Mouse (Mus musculus) heart, embryonic 12.5 days (tissue): ENCODE measurements around the gene Ngfr. TPM values are rescaled to one million over a fixed set of nuclear protein-coding genes. Genes with fewer than 3 reads are reported as not detected.

ENCODE experiments used
- ATAC-seq: fragments of 200-750 bp; cut with Nextera tagmentation; 2 replicates; pipeline ENCODE4 v1.8.0; 2017; ENCODE audit warnings: moderate TSS enrichment, moderate library complexity; ENCODE audit not compliant: insufficient number of reproducible peaks, low FRiP score
- H3K27ac ChIP-seq: fragments of 300-500 bp; sonication (generic); 2 replicates; pipeline ENCODE4 v1.5.1; 2016; ENCODE audit warnings: mild to moderate bottlenecking, moderate library complexity; ENCODE audit not compliant: poor library complexity, severe bottlenecking
- H3K27me3 ChIP-seq: fragments of 300-500 bp; sonication (generic); replicated peaks from 2 replicates; pipeline ENCODE4 v1.6.1; 2016; ENCODE audit warnings: mild to moderate bottlenecking, moderate library complexity
- H3K36me3 ChIP-seq: fragments of 300-500 bp; sonication (generic); 2 replicates; pipeline ENCODE4 v1.6.1; 2016; ENCODE audit warnings: mild to moderate bottlenecking, moderate library complexity
- H3K4me1 ChIP-seq: fragments of 300-500 bp; sonication (generic); replicated peaks from 2 replicates; pipeline ENCODE4 v1.6.1; 2016; ENCODE audit warnings: mild to moderate bottlenecking
- H3K4me2 ChIP-seq: fragments of 300-500 bp; sonication (generic); 2 replicates; pipeline ENCODE4 v1.6.1; 2016; ENCODE audit warnings: mild to moderate bottlenecking, moderate library complexity
- H3K4me3 ChIP-seq: fragments of 300-500 bp; sonication (generic); 2 replicates; pipeline ENCODE4 v1.5.1; 2016; ENCODE audit warnings: mild to moderate bottlenecking
- H3K9ac ChIP-seq: fragments of 300-500 bp; sonication (generic); 2 replicates; pipeline ENCODE4 v1.6.1; 2016; ENCODE audit warnings: mild to moderate bottlenecking, moderate library complexity
- H3K9me3 ChIP-seq: fragments of 300-500 bp; sonication (generic); replicated peaks from 2 replicates; pipeline ENCODE4 v1.6.1; 2016; ENCODE audit warnings: mild to moderate bottlenecking, moderate library complexity
- WGBS: fragments of 180-500 bp; shearing (Covaris S2); methylation state at CpG from one replicate; pipeline ENCODE4 v1.1.7; 2016; 5-methylcytosine and 5-hydroxymethylcytosine counted together
- polyA plus RNA-seq: library from polyadenylated mRNA; unstranded; fragments of >200 nt; fragmentation: Nextera tagmentation; extraction: Ambion mirVana; gene quantifications from 2 replicates; pipeline ENCODE4 v1.2.1, GENCODE M21; 2016

The Ngfr gene
- polyA plus RNA-seq, 1 experiment from 2014 or later, result 3.9 TPM

DNA sequence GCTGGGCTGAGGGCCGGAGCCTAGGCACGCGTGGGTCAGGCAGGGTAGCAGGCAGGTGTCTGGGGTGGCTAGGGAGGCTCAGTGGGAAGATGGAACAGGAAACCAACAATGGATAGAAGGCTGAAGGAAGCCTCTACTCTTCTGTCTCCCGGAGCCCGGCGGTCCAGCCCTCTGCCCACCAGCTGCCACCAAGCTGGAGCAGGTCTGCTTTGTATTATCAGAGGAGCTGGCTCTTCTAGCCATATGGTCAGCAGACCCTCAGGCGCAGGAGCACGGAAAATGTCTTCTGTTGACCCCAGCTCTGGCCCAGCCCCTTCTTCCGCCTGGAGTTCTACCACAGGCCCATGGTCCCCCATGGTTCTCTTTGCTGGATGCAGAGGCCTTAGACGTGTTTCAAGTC, 22.2 kb downstream of the Ngfr start:
- Histone ChIP-seq H3K27me3 (peaks cover 6% of the 10 kb centered on the region; the same call in 1 of the 2 replicates), H3K27ac (no peak overlapping the region), H3K4me3 (no peak overlapping the region), H3K9me3 (peaks cover 6% of the 10 kb centered on the region), H3K4me1 (peaks cover 18% of the 10 kb centered on the region), H3K36me3 (no peaks in the 10 kb centered on the region), H3K4me2 (no peak overlapping the region), H3K9ac (no peak overlapping the region)
- 78% methylated on average over 10 of the region's 10 CpGs for WGBS
- no peak for ATAC-seq

GRCm38 (mm10) chr11:95563849-95564248, 23.7 kb downstream of the Ngfr start:
- no peaks in the 10 kb centered on the region for H3K27me3 ChIP-seq
- no peak overlapping the region for H3K4me3 ChIP-seq
- 92% methylated on average over 5 of the region's 5 CpGs for WGBS
- H3K27ac ChIP-seq, result no peak overlapping the region
- H3K9me3 ChIP-seq, result peaks cover 6% of the 10 kb centered on the region
- no peaks in the 10 kb centered on the region for H3K36me3 ChIP-seq
- ATAC-seq, result no peak
- H3K9ac ChIP-seq, result no peak overlapping the region
- H3K4me1 ChIP-seq, result peaks cover 24% of the 10 kb centered on the region
- no peak overlapping the region for H3K4me2 ChIP-seq

DNA sequence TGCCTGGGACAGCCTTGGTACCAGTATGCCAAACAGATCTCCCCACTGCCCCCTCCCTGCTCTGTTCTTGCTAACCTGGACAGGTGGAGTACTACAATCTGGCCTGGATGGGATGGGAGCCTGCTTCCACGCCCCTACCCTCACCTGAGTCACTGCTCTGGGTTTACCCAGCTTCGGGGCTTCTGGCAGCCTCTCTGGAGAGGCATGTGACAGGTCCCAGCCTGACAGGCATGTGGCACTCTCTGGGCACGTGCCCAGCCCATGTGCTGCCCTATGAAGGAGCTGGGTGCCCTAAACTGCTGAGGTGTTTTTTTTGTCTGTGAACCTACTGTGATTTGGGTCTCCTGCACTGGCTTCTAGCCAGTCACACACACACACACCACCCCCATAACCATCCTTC, 26.8 kb downstream of the Ngfr start:
- peaks cover 16% of the 10 kb centered on the region for H3K4me1 ChIP-seq
- no peak overlapping the region for H3K4me3 ChIP-seq
- ATAC-seq, result no peak
- no peak overlapping the region for H3K4me2 ChIP-seq
- H3K27me3 ChIP-seq, result peaks cover 14% of the 10 kb centered on the region; the same call in 1 of the 2 replicates
- no peak overlapping the region for H3K9ac ChIP-seq
- no peak overlapping the region for H3K27ac ChIP-seq
- H3K9me3 ChIP-seq, result peaks cover 6% of the 10 kb centered on the region
- H3K36me3 ChIP-seq, result no peaks in the 10 kb centered on the region
- WGBS, result 63% methylated on average over 3 of the region's 3 CpGs

DNA sequence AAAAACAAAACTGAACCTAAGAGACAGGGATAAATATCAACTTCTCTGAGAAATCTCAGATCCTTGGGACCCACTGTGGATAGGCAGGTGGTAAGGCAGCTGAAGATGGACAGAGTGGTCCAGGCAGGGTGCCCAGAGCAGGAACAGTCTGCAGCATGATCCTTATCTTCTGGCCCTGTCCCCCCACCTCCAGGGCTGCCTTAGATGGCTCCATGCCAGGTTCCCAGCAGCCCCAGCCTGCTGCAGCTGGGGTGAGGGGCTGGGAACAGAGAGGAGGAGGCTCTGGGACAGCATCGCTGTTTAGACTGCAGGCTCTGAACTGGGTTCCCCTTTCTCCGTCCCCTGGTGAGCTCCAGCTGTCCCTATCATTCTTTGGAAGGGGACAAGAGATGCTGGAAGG, 27.8 kb downstream of the Ngfr start:
- Histone ChIP-seq H3K4me1 (peaks cover 16% of the 10 kb centered on the region), H3K36me3 (no peaks in the 10 kb centered on the region)
- no peak for ATAC-seq

DNA sequence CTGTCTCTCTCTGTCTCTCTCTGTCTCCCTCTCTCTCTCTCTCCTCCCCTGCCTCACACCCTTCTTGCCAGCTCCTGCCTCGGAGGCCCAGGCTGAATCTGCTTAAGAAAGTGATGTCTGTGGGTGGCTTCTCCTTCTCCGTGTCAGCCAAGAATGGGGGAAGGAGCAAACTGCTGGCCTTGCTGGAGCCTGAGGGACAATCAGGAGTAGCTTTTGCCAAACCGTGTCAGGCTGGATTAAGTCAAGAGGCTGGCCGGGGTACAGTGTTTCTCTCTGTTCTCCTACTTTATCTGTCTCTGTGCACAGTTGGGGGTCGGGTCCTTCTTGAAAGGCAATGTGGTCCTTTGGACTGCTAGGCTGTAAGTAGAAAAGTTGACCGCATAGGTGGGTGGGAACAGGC, 29.8 kb downstream of the Ngfr start:
- ATAC-seq, result no peak
- H3K4me1 ChIP-seq, result peaks cover 16% of the 10 kb centered on the region

More for the DNA sequence above, 27.8 kb downstream of the Ngfr start:
- Histone ChIP-seq H3K4me3 (no peak overlapping the region), H3K27ac (no peak overlapping the region), H3K27me3 (peaks cover 14% of the 10 kb centered on the region; the same call in 1 of the 2 replicates), H3K9me3 (peaks cover 6% of the 10 kb centered on the region), H3K4me2 (no peak overlapping the region), H3K9ac (no peak overlapping the region)
- 43% methylated on average over 2 of the region's 2 CpGs for WGBS

DNA sequence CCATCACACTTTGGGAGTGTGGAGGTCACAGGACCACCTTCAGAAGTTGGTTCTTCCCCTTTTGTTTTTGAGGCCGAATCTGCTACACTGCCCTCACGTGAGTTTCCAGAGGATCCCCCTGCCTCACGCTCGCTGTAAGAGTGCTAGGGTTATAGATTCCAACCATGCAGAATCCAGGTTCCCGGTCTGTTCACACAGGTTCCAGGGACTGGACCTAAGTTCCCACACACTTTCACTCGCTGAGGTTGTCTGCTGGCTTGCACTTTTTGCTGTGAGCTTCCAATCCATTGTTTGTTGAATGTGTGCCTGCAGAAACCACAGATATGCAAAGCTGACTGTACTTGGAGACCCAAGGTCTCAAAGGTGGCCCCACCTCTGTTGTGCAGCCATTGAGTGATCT, 30.5 kb downstream of the Ngfr start:
- Histone ChIP-seq H3K9me3 (peaks cover 3% of the 10 kb centered on the region; the same call in 1 of the 2 replicates), H3K36me3 (no peaks in the 10 kb centered on the region), H3K9ac (no peak overlapping the region), H3K27me3 (peaks cover 14% of the 10 kb centered on the region; the same call in 1 of the 2 replicates), H3K4me3 (no peak overlapping the region), H3K4me1 (peaks cover 16% of the 10 kb centered on the region), H3K4me2 (no peak overlapping the region), H3K27ac (no peak overlapping the region)
- ATAC-seq, result no peak
- 71% methylated on average over 6 of the region's 6 CpGs for WGBS

More for the DNA sequence above, 29.8 kb downstream of the Ngfr start:
- Histone ChIP-seq H3K9ac (no peak overlapping the region), H3K27me3 (peaks cover 14% of the 10 kb centered on the region; the same call in 1 of the 2 replicates), H3K9me3 (peaks cover under 1% of the 10 kb centered on the region; the same call in 1 of the 2 replicates), H3K4me2 (no peak overlapping the region), H3K4me3 (no peak overlapping the region), H3K36me3 (no peaks in the 10 kb centered on the region), H3K27ac (no peak overlapping the region)
- 29% methylated on average over 6 of the region's 6 CpGs for WGBS

- Histone ChIP-seq H3K4me2 (no peak overlapping the region), H3K4me1 (peaks cover 21% of the 10 kb centered on the region), H3K27me3 (peaks cover 14% of the 10 kb centered on the region; the same call in 1 of the 2 replicates), H3K9me3 (peaks cover 3% of the 10 kb centered on the region; the same call in 1 of the 2 replicates), H3K4me3 (no peak overlapping the region), H3K27ac (no peak overlapping the region), H3K36me3 (no peaks in the 10 kb centered on the region), H3K9ac (no peak overlapping the region)
- ATAC-seq, result no peak
- WGBS, result 55% methylated on average over 8 of the region's 8 CpGs
Measured at GRCm38 (mm10) chr11:95555279-95555678, 32.3 kb downstream of the Ngfr start.

DNA sequence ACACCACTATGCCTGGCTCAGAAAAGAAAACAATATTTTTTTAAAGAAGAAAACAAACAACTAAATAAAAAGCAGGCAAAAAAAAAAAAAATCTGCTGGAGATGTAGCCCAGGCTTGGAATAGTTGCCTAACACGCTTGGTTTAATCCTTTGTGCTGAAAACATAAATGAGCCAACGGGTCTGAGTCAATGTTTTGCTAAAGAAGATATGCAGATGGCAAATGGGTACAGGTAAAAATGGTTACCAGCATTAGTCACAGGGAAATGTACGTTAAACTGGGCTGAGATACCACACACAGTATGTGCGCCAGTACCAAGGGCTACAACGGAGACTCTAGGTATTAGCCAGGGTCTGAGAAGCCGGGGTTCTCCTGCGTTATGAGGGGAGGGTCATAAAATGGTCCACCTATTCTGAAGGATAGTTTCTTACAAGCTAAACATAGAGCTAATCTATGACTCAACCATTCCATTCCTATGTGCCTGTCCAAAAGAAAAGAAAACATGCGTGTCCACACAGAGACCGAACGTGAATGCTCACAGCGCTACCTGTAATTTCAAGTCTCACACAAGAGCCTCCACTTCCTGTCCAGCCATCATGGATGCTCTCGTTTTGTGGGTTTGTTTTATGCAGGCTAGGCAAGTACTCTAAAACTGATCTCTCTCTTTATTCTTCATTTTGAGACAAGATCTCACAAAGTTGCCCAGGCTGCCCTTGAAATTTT, 37.1 kb downstream of the Ngfr start:
- WGBS, result 75% methylated on average over 12 of the region's 12 CpGs
- no peaks in the 10 kb centered on the region for H3K27me3 ChIP-seq
- no peak overlapping the region for H3K4me3 ChIP-seq
- no peaks in the 10 kb centered on the region for H3K36me3 ChIP-seq
- H3K9me3 ChIP-seq, result peaks cover 3% of the 10 kb centered on the region; the same call in 1 of the 2 replicates
- peaks cover 17% of the 10 kb centered on the region for H3K4me1 ChIP-seq
- ATAC-seq, result no peak
- H3K4me2 ChIP-seq, result no peak overlapping the region
- no peak overlapping the region for H3K9ac ChIP-seq
- H3K27ac ChIP-seq, result no peak overlapping the region

- no peak for ATAC-seq
- WGBS, result 69% methylated on average over 10 of the region's 10 CpGs
- H3K9ac ChIP-seq, result no peak overlapping the region
Measured at GRCm38 (mm10) chr11:95546021-95546782, 41.3 kb downstream of the Ngfr start.

DNA sequence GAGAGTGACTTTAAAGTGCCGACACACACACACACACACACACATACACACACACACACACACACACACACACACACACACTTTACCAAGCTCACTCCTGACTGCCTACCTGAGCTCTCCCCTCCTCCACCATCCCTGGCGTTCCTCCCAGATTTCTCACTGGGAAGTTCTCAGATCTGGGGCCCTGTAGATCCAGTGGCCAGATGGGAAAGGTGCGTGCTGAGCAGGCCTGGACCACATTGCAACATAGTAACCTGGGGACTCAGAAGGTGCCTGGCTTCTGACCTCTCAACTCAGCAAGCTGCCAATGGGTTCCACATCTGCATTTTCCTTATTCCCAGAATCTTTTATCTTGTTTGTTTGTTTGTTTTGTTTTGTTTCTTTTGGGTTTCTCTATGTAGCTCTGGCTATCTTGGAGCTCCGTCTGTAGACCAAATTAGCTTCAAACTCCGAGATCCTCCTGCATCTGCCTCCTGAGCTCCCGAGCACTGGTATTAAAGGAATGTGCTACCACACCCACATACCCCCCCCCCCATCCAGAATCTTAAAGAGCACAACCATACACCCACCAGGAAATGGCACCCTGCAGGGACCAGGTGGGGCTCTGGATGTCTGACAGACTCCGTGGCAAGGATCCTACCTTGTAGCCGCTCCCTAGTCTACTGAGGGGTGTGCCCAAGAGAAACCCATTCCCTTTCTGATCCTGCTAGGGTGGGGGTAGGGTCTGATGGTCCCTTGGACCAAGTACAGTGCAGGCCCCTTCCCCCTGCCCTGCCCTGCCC, 42.8 kb downstream of the Ngfr start:
- H3K4me2 ChIP-seq, result no peak overlapping the region
- H3K4me3 ChIP-seq, result no peak overlapping the region
- no peaks in the 10 kb centered on the region for H3K36me3 ChIP-seq
- no peaks in the 10 kb centered on the region for H3K9me3 ChIP-seq
- peaks cover 7% of the 10 kb centered on the region; the same call in 1 of the 2 replicates for H3K27me3 ChIP-seq
- peaks cover 31% of the 10 kb centered on the region for H3K4me1 ChIP-seq
- 82% methylated on average over 8 of the region's 8 CpGs for WGBS
- no peak overlapping the region for H3K9ac ChIP-seq
- no peak for ATAC-seq
- no peak overlapping the region for H3K27ac ChIP-seq

More at GRCm38 (mm10) chr11:95546021-95546782, 41.3 kb downstream of the Ngfr start:
- Histone ChIP-seq H3K27me3 (no peaks in the 10 kb centered on the region), H3K27ac (no peak overlapping the region), H3K4me3 (no peak overlapping the region), H3K4me1 (peaks cover 30% of the 10 kb centered on the region), H3K36me3 (no peaks in the 10 kb centered on the region), H3K4me2 (no peak overlapping the region), H3K9me3 (no peaks in the 10 kb centered on the region)
